Mouse (Mus musculus) T-cell, adult 66 days (primary cell): ENCODE results near the gene Dmac2. TPM values are rescaled to one million over a fixed set of nuclear protein-coding genes. Genes with fewer than 3 reads are reported as not detected.

Source experiments
- total RNA-seq, 2 experiments: library from RNA; stranded (reverse); gene quantifications; 3 replicates in 1 of 2; 4 replicates in 1 of 2; pipeline ENCODE4 v1.2.4; 2023

Dmac2 gene
- total RNA-seq, result 10 to 100 TPM; 61.9 to 63.2 TPM

GRCm38 (mm10) chr7:25618865-25619721 is at the start of gene Dmac2:
Dmac2 (plus strand) TSS chr7:25619414.

DNA sequence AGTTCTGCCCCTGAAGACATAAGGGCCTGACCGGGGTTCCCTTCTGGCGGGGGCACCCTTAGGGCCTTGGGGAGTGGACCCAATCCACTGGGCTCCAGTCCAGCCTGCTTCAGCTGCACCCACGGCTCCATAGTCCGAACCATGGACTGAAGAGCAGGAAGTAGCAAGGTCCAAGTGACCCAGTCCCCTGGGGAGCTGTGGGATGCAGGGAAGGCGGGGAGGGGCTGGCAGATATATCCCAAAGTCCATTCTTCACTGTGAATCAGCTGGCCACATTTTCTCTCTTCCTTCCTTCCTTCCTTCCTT is 3.6 kb upstream of the Dmac2 start, which contains the start of gene Erich4:
Gene Erich4, minus strand, starts transcription at position 187 of the 306 bp plus-strand sequence.

DNA sequence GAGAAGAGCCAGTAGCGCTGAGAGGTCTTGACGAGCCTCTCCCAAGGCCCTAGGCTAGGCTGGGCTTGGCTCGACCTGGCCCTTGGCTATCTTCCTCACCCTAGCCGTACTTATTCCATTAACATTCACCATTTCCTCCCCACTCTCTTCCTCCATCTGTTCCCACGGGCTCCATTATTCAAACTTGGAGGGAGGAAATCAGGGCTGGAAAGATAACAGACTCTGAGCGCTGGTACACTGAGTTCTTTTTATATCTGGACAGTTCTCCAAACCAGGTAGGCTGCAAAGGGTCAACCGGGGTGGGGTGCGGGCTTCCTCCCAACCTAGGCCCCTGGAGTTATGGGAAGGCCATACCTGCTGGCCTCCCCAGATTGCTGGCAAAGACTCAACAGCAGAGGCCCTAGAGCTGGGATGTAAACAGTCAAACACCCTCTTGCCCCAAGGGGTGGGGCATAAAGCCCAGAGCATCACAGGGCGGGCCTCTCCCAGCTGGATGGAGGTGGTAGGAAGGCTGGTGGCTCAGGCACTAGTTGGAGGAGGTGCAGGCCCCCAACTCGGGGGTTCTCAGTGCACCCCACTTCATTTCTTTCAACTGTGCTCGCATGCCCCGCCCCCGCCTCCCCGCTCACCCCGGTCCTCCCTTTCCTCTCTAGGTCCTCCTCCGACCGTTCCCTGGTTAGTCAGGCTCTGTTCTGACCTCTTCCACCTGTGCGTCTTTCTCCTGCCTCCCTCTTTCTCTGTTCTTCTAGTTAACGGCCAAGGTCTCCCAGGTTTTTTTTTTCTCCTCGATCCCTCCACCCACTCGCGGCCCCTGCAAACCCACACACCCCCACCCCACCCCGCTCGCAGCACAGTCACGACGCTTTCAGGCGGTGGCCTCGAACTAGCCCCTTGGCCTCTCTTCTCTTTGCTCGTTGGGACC is 7.6 kb downstream of the Dmac2 start, which contains the start of gene B3gnt8:
Gene B3gnt8, plus strand, starts transcription at position 146 of the 922 bp plus-strand sequence.

DNA sequence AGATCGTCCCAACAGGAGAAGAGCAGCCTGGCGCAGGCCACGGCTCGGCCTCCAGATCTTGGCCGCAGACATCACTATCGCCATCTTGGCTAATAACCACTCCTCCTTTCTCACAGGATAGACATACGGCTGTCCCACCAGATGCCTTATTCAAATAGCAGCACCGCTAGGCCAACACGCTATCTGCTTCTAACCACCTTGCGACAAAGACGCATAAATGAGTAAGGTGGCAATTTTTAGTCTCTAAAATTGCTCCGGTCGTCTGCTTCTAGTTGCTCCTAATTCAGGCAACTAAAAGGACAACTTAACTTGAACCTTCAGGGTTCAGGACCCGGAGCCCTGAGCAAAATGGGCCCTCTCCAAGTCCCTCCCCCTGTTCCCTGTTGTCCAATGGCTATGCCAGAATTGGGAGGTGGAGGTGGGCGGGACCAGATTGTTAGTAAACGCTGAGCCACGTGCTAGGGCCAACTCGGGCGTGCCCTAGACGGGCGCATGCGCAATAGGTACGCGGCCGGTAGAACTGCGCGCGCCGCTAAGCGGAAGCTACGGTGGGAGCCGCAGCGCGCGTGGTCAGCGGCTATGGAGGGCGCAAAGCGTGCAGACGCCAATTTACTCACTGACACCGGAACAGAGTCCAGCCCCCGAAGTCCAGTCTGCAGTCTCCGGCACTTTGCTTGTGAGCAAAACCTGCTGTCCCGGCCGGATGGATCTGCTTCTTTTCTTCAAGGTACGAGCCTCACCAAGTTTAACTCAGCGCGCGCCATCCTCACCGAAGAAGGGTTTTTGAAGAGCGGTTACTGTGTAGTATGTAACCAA is 39.7 kb downstream of the Dmac2 start, which contains the start of the genes Bckdha and Exosc5:
Gene Bckdha, minus strand, starts transcription at position 325 of the 816 bp plus-strand sequence.
Gene Exosc5, plus strand, starts transcription at position 508 of the 816 bp plus-strand sequence.

DNA sequence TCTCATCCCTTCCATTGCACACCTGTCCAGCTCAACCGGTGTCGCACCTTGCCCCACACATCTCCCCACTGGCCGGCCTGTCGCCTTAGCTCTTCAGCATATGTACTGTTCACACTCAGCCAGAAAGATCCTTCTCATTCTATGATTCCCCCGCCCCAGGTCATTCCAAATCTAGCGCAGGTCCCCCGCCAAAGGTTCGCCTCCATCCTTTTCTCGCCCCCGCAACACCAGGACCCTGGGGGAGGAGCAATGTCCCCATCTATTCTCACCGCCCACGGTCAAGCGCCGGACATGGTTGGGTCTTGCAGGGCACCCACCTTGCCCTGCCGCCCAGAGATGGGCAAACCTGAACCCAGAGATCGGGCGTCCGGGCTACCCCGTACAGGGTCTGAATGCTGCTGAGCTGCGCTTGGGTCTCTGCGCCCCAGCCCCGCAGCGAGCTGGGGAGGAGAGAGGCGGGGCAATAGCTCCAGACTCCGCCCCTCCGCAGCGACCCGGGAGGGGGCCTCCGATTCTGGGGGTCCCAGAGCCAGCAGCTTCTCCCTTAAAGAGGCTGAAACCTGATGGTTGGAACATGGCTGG is 55.6 kb downstream of the Dmac2 start, which contains the start of gene Tmem91:
Gene Tmem91, minus strand, starts transcription at position 448 of the 582 bp plus-strand sequence.

Other genes with a start within 250 kb of the Dmac2 start
- gene Cnfn, start 249.7 kb upstream of the Dmac2 start, total RNA-seq, result not detected
- gene Lipe, start 220.7 kb upstream of the Dmac2 start, total RNA-seq, result 10 to 100 TPM; 10.7 to 14.0 TPM
- not detected for gene Cxcl17, start 206.5 kb upstream of the Dmac2 start, total RNA-seq
- gene Ceacam1, start 141.8 kb upstream of the Dmac2 start, total RNA-seq, result under 1 TPM; 0.96 to 0.98 TPM
- gene Ceacam2, start 79.6 kb upstream of the Dmac2 start, total RNA-seq, result not detected
- under 1 TPM in 1 of 2 experiments, not detected in 1; 0.65 TPM for gene Erich4, start 3.5 kb upstream of the Dmac2 start, total RNA-seq
- 1 to 10 TPM in 1 of 2 experiments, under 1 TPM in 1; 0.86 to 1.0 TPM for gene B3gnt8, start 7.2 kb downstream of the Dmac2 start, total RNA-seq
- 10 to 100 TPM; 23.2 to 24.9 TPM for gene Bckdha, start 39.6 kb downstream of the Dmac2 start, total RNA-seq
- 10 to 100 TPM; 61.8 to 67.1 TPM for gene Exosc5, start 39.8 kb downstream of the Dmac2 start, total RNA-seq
- under 1 TPM in 1 of 2 experiments, not detected in 1; 0.35 TPM for gene Tmem91, start 55.8 kb downstream of the Dmac2 start, total RNA-seq
- gene B9d2, start 61.4 kb downstream of the Dmac2 start, total RNA-seq, result 10 to 100 TPM; 24.0 to 24.8 TPM
- 100 to 1,000 TPM; 147 to 150 TPM for gene Tgfb1, start 67.6 kb downstream of the Dmac2 start, total RNA-seq
- 100 to 1,000 TPM; 106 to 113 TPM for gene Ccdc97, start 99.7 kb downstream of the Dmac2 start, total RNA-seq
- 100 to 1,000 TPM; 223 to 229 TPM for gene Hnrnpul1, start 135.3 kb downstream of the Dmac2 start, total RNA-seq
- 1 to 10 TPM; 7.6 to 9.4 TPM for gene Axl, start 169.3 kb downstream of the Dmac2 start, total RNA-seq
- gene Cyp2s1, start 197.5 kb downstream of the Dmac2 start, total RNA-seq, result 10 to 100 TPM in 1 of 2 experiments, 1 to 10 TPM in 1; 8.5 to 11.1 TPM